Mouse (Mus musculus): ENCODE results near the gene Ecel1.

GRCm38 (mm10) chr1:87170458-87170857 is 14.1 kb upstream of the Ecel1 start:
- TF ChIP-seq POLR2A (IDR thresholded peaks at IDR 0.05; ENCODE audit: insufficient read depth, low read depth, low read length), result no peak
- TF ChIP-seq CTCF (IDR thresholded peaks at IDR 0.05), result no peak
- TF ChIP-seq EP300 (IDR thresholded peaks at IDR 0.05; ENCODE audit: insufficient read depth, low read depth, low read length), result no peak
